Mouse (Mus musculus): ENCODE data around the gene Slc44a2. TPM values are rescaled to one million over a fixed set of nuclear protein-coding genes. Genes with fewer than 3 reads are reported as not detected.

Gene Slc44a2
- total RNA-seq, 2 experiments from 2014 or later, result 66.4 to 67.7 TPM

DNA sequence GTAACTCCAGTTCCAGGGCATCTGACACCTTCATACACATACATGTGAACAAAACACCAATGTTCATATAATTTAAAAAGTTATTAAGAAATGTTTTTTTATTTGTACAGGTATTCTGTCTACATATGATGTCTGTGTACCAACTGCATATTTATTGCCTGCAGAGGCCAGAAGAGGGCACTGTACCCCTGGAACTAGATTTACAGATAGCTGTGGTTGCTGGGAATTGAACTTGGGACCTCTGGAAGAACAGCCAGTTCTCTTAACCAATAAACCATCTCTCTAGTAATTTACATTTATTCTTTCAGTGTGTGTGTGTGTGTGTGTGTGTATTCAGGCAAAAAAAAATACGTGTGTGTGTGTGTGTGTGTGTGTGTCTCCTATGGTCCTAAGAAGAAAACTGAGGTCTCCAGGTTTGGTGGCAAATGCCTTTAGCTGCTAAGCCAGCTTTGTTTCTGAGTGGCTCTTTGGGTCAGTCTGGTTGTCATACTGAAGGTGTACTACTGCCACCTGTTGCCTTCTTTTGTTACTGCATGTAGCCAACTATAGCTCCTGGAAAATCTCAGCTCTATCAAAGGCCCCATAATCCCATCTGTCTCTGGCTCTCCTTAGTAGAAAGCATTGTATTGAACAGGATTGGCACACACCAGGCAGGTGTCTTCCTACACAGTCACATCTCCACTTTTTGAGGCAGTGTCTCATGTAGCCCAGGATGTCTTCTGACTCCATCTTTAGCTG lies 36.7 kb downstream of the Slc44a2 start:
- intact Hi-C loops (cut with DNase I), result loop anchor here (1.0 kb wide), 1 partner anchor 44 kb away; no protein-coding TSS in a partner anchor
- DNase-seq (ENCODE audit: extremely low spot score in 1 of 2, low spot score in 2 of 2), result peak; percentile 65 to 72

DNA sequence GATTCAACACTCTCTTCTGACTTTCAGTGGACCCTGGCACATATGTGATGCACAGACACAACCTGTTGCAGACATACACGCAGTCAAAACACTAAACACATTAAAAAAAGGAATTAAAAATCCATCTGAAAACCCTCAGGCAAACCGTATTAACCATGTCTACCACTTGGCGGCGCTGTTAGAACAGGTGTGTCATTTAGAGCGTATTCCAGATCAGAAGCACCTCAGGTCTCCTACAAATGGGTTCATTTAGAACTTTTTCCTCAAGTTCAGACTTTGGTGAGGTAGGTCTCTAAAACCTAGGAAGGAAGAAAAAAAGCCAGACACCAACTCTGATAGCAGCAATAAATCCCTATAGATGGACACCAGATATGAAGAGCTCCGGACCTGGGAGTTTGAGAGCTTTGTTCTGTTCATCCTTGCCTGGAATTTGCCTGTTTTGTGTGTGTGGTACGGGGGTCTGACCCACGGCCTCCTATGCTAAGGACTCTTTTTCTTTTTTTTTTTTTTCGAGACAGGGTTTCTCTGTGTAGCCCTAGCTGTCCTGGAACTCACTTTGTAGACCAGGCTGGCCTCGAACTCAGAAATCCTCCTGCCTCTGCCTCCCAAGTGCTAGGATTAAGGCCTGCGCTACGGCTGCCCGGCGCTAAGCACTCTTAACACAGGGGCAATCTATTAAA lies 46.2 kb downstream of the Slc44a2 start:
- peak; percentile 53 to 64 for DNase-seq (ENCODE audit: extremely low spot score in 1 of 2, low spot score in 2 of 2)
- intact Hi-C loops (cut with DNase I), result loop anchor here (2.0 kb wide), 1 partner anchor 44 kb away; the partner anchor contains the start of gene Qtrt1

DNA sequence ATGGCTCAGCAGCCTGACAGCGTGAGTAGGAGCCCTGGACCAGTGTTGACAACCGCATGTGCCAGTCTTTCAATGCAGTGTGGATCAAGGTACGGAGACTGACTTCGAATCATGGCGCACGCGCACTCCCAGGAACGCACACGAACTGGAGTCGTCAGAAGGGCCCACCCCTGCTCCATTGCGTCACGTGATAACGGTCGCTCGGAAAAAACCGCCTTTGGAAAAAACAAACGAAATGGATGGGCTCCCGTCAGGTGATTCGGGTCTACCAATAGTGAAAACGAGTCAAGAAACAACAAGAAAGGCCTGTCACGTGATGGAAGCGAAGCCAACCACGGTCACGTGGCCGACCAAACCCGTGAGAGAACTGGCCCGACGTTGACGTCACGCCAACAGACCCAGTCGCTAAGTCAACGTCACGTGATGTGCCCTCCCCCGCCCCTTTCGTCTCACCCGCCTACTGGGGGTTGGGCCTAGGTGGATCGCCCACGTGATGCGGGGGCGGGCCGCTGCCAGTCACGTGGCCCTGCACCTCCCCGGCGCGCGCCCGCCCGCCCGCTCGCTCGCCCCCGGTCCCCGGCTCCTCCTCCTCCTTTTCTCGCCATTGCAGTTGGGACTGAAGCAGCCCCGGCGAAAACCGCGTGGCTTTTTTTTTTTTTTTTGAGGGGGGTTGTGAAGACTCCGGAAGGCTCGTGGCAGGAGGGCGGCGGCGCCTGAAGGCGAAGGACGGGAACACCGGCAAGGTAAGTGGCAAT lies 47.0 kb downstream of the Slc44a2 start, which contains the start of gene Ilf3:
TSS of gene Ilf3 (plus strand) at position 515 of the 755 bp plus-strand sequence.
- peak; percentile 100 for DNase-seq (ENCODE audit: extremely low spot score in 1 of 2, low spot score in 2 of 2)
- intact Hi-C loops (cut with DNase I), result loop anchor here (2.0 kb wide), 1 partner anchor 43 kb away; the partner anchor contains the start of gene Qtrt1

DNA sequence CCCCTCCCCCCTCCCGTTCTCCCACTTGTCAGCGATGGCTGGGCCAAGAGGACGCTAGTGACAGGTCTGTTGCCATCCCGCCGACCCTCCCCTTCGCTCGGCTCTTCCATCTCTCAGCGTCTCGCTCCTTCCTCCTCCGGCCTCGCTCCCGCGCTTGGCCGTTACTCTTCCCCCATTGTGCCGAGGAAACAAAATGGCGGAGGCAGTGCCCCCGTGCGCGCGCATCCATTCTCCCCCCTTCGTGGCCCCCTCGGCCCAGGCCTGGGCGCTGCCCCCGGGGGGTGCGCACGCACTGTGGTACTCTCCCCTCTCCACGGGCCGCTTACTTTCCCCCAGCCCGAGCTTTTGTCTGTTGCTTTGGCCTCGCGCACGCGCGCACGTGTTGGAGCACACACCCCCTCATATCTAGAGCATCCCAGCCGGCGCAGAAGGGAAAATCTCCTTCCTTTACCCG lies 47.7 kb downstream of the Slc44a2 start:
- DNase-seq (ENCODE audit: extremely low spot score in 1 of 2, low spot score in 2 of 2), result peak; percentile 52 to 83
- intact Hi-C loops (cut with DNase I), result no loop called here

DNA sequence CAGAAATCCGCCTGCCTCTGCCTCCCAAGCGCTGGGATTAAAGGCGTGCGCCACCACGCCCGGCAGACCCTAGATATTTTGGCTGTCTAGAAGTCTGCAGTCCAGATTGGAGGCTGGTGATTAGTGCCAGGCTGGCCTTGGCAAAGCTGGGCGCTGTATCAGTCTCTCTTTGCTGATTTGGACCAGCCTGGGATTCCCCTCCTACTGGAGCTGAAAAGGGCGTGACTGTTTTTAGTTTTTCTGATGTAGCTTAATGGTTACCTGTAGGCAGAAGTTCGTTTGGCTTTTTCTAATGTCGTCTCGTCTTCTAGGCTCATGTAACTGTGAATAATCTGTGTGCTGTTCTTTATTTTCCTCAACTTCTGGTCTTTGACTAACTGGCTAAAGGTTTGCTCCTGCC lies 48.6 kb downstream of the Slc44a2 start:
- intact Hi-C loops (cut with DNase I), result no loop called here
- no peak for DNase-seq (ENCODE audit: extremely low spot score in 1 of 2, low spot score in 2 of 2)

DNA sequence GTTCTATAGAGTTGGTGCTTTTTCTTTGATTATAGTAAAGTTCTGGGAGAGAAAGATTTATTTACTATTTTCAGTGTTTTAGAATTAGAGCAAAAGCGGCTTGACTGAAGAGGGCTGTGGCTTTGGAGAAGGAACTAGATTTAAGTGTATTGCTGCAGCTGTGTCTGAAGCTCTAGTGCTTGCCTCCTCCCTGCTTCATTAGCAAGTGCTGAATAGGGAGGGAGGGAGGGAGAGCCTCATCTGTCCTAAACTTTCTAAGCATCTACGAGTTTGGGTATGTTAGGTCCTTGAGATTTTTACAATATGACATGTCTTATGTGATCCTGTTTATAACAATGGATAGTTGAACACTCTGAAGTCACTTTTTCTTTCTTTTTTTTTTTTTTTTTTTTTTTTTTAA lies 50.4 kb downstream of the Slc44a2 start:
- intact Hi-C loops (cut with DNase I), result no loop called here
- no peak for DNase-seq (ENCODE audit: extremely low spot score in 1 of 2, low spot score in 2 of 2)

DNA sequence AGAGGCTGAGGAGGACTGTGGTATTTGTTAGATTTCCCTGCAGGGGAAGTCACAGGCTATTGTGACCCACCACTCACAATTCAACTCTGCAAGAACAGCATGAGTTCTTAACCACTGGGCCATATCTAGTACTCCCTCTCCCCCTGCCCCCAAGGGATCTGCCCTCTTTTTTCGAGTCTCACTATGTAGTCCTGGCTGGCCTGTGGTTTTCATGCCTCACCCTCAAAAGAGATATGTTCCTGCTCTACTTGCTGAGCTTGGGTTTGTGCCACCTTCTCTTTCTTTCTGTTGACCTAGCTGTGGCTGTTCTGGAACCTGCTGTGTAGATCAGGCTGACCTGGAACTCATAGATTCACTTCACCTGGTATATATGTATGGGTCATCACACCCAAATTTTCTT lies 52.0 kb downstream of the Slc44a2 start:
- DNase-seq (ENCODE audit: extremely low spot score in 1 of 2, low spot score in 2 of 2), result no peak
- intact Hi-C loops (cut with DNase I), result no loop called here

DNA sequence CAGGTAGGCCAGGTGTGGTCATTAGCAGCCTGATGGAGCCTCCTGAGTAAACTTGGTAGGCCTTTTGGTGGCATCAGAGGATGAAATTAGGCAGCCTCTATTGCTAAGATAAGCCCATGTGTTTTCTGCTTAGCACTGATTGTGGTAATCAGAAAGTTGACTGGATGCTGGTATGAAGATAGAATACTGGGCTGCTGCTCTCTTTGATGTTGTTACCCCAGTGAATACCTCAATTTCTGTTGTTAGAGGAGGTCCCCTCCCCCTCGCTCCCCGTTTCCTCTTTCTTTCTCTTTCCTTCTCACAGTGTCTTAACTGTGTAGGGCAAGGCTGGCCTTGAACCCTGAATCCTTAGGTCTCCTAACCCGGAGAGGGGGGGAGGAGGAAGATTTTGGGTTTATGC lies 58.7 kb downstream of the Slc44a2 start:
- intact Hi-C loops (cut with DNase I), result no loop called here
- DNase-seq (ENCODE audit: extremely low spot score in 1 of 2, low spot score in 2 of 2), result no peak

DNA sequence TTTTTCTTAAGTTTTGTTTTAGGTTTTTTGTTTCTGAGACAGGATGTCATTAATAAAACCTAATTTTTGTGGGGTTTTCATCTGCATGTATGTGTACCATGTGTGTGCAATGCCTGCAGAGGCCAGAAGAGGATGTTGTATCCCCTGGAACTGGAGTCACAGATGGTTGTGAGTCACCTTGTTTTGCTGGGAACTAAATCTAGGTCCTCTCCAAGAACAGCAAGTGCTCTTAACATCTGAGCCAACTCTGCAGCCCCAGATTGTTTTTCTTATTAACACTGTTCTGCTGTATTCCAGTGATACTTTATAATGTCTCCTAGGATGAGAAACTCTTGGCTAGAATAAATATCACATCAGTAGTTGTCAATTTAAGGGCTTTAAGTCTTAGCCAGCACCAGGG lies 60.4 kb downstream of the Slc44a2 start:
- no peak for DNase-seq (ENCODE audit: extremely low spot score in 1 of 2, low spot score in 2 of 2)

DNA sequence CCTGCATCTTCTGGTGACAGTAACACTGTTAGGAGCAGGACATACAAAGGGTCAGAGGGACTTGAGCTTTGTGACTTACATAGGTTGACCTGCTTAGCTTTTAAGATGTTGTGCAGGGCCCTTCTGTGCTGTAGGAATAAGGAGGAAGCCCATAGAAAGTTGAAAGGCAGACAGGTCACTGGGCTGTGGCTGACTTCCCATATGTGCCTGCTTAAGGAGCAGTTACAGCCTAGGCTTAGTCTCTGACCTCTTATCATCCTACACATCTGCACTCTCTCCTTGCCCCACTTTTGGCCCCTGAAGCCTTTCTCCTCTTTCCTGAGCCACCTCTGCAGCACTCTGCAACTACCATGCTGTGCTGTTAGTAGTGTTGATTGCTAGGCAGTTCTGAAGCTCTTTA lies 63.5 kb downstream of the Slc44a2 start:
- intact Hi-C loops (cut with DNase I), result no loop called here
- no peak for DNase-seq (ENCODE audit: extremely low spot score in 1 of 2, low spot score in 2 of 2)

More for the DNA sequence above, 60.4 kb downstream of the Slc44a2 start:
- intact Hi-C loops (cut with DNase I), result no loop called here

DNA sequence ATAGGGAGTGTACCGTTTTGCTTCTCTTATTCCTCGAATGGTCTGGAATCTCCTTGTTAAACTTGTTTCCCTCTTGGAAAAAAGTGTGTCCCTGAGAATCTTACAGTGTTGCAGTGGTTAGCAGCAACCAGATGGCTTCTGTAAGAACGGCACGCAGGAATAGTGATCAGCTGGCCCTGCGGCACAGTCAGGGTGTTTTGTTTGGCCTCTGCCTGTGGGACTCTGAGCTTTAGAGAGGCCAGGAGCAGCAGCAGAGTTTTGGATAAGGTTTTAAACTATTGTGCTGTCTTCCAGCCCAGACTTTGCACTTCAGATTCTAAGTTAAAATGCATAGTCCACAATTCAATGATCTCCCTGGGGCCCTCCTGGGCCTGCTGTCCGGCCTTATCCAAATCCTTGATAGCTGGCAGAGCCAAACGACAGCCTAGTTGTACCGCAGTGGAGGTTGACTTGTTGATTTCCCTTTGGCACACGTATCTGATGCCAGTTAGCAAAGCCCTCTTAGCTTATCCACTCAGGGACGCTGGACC lies 72.2 kb downstream of the Slc44a2 start:
- intact Hi-C loops (cut with DNase I), result no loop called here
- no peak for DNase-seq (ENCODE audit: extremely low spot score in 1 of 2, low spot score in 2 of 2)

DNA sequence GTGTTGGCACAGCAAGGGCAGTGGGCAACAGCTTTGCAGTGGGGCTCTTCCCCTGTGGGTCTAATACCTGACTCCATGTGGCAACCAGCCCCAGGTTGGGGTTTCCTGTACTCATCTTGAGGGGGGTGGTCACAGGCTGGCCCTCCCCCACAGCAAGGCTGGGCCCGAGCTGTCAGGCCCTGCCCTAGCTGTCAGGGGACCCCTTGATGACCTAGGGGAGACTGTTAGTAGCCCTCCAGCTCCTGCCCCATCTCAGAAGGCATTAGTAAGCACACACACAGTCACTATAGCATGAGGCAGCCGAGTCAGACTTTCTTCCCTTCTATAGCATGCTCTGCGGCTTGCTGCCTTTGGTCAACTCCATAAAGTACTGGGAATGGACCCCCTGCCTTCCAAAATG lies 75.2 kb downstream of the Slc44a2 start:
- intact Hi-C loops (cut with DNase I), result no loop called here
- no peak for DNase-seq (ENCODE audit: extremely low spot score in 1 of 2, low spot score in 2 of 2)

DNA sequence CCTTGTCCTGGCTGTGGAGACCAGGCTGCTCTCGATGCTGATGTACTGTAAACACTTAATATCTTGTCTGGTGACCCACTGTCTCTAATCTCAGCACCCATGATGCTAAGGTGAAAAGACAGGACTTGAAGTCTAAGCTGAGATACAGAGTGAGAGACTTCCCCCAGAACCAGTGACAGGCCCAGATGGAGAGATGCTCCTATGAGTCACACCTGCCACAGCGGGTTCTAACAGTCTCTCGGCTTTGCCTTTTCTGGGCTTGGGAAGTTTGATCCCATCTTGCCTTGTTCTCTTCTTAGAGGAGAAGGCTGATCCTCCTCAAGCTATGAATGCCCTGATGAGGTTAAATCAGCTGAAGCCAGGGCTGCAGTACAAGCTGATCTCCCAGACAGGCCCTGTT lies 76.7 kb downstream of the Slc44a2 start:
- intact Hi-C loops (cut with DNase I), result no loop called here
- no peak for DNase-seq (ENCODE audit: extremely low spot score in 1 of 2, low spot score in 2 of 2)

DNA sequence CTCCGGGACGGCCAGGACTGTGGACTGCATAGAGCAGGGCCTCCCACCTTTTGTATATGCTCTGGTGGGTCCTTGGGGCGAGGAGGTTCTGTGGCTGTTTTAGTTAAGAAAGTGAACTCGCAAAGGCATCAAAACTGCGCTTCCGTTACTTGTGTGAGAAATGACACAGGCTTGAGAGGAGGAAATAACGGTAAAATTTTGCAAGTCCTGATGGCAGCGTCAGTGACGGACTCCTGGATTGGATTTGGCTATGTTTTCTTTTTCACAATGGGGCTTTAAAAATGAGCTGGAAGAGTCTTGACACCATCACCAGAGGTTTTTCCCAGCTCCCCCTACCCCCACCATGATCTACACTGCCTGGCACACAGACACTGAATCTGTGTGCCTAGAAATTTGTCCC lies 80.5 kb downstream of the Slc44a2 start:
- DNase-seq (ENCODE audit: extremely low spot score in 1 of 2, low spot score in 2 of 2), result no peak
- intact Hi-C loops (cut with DNase I), result no loop called here

DNA sequence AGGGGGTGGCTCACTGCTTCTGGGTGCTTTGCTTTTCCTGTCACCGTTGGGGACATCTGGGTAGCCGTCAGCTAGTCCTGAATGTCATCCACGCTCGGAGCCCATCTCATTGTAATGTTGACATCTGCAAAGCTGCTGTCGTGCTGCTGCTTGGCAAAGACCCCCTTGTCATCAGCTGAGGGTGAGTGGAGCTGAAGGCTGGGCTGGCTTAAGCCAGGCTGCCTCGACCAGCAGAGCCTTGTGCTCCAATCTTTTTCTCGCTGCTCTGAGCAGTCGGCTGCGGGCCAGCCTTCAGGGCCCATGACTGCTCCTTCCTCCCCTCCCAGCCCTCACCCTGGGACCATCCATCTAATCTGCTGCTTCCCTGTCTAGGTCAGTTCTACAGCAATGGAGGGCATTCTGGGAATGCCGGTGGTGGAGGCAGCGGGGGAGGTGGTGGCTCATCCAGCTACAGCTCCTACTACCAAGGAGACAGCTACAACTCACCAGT lies 82.3 kb downstream of the Slc44a2 start:
- DNase-seq (ENCODE audit: extremely low spot score in 1 of 2, low spot score in 2 of 2), result no peak
- intact Hi-C loops (cut with DNase I), result no loop called here

DNA sequence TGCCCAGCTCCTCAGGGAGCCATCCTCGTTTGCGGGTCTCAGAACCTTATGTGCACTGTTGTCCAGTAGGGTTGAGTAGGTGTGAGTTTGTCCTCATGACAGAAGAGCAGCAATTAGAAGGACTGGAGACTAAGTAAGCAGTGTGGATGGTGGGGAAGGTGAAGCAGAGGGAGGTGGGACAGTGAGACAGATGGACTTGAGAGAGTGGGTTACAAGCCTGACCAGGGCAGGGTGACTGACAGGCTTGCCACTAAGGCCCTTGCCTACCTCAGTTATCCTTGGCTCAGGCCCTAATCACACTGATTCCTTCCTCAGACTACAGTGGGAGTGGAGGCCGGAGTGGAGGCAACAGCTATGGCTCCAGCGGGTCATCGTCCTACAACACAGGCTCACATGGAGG lies 83.2 kb downstream of the Slc44a2 start:
- no peak for DNase-seq (ENCODE audit: extremely low spot score in 1 of 2, low spot score in 2 of 2)
- intact Hi-C loops (cut with DNase I), result no loop called here
